Mouse (Mus musculus): Measurements from ENCODE around the gene Nap1l1. TPM values are rescaled to one million over a fixed set of nuclear protein-coding genes. Genes with fewer than 3 reads are reported as not detected.
"Not testable (repeated sequence)": the region's sequence is repeated elsewhere in the genome, so short reads cannot be mapped to it uniquely, and the experiment has no call there.

The Nap1l1 gene
- polyA plus RNA-seq, 1 experiment from 2014 or later: 318 TPM

DNA sequence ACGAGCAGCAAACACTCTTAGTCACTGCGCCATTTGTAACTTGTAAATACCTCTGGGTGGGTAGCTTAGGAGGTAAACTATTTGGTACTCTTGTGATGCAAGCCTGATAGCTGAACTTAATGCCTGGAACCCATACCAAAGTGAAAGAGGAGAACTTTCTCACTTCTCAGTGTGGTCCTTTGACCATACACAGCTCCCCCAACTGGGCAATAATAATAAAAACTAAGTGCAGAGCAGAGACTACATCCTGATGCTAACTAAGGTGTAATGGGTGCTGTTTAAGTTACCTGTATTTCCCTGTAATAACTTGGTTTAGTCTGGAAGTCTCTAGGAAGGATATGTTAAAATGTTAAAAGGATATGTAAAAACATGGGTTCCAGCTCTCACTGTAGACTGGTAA is 15.8 kb downstream of the Nap1l1 start:
- H3K27ac ChIP-seq: no peak overlapping the region
- H3K36me3 ChIP-seq (ENCODE audit: poor library complexity, severe bottlenecking): peaks cover 72% of the 10 kb centered on the region
- 89% methylated on average over 2 of the region's 2 CpGs for WGBS
- no peak overlapping the region for H3K4me3 ChIP-seq
- no peaks in the 10 kb centered on the region for H3K4me1 ChIP-seq
- no peaks in the 10 kb centered on the region for H3K9me3 ChIP-seq (replicated peaks)
- H3K9ac ChIP-seq: no peak overlapping the region
- no peak overlapping the region for H3K4me2 ChIP-seq
- ATAC-seq: no peak
- no peaks in the 10 kb centered on the region for H3K27me3 ChIP-seq

DNA sequence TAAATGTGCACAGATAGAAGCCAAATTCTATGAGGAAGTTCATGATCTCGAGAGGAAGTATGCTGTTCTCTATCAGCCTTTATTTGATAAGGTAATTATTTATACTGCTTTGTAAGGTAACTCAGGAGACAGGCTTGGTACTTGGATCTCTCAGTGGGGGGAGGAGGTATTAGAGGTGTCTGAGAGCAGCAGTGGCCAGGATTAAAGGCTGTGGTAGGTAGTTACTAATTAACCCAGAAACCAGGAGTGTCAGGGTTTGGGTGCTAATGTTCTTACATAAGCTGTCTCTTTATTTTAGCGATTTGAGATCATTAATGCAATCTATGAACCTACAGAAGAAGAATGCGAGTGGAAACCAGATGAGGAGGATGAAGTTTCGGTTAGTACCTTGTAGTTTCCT is 17.1 kb downstream of the Nap1l1 start:
- not testable (repeated sequence) for H3K4me2 ChIP-seq; ATAC-seq; H3K9ac ChIP-seq; H3K4me1 ChIP-seq; H3K4me3 ChIP-seq; H3K9me3 ChIP-seq (replicated peaks); H3K27me3 ChIP-seq; H3K27ac ChIP-seq
- H3K36me3 ChIP-seq (ENCODE audit: poor library complexity, severe bottlenecking): peaks cover 72% of the 10 kb centered on the region
- 87% methylated on average over 4 of the region's 4 CpGs for WGBS

DNA sequence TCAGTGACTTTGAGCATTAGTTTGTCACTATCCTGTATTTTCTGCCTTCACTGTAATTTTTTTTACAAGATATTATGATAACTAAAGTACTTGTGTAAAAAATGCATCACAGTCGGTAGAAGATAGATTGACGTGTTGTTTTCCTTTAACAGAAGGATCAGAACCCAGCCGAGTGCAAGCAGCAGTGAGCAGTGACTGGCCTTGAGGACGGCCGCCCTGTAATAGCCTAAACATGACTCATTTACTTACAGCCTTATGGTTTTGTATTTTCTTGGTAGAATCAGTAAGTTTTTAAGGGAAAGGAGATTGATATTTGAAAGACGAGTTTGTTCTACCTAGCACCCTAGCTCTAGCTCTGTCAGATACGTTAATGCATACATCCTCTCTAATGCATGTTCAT is 22.9 kb downstream of the Nap1l1 start:
- Histone ChIP-seq H3K9me3 (replicated peaks) (no peaks in the 10 kb centered on the region), H3K4me1 (no peaks in the 10 kb centered on the region), H3K4me3 (no peak overlapping the region), H3K27ac (no peak overlapping the region), H3K27me3 (no peaks in the 10 kb centered on the region), H3K36me3 (ENCODE audit: poor library complexity, severe bottlenecking) (peaks cover 64% of the 10 kb centered on the region), H3K9ac (no peak overlapping the region), H3K4me2 (no peak overlapping the region)
- WGBS: 93% methylated on average over 7 of the region's 7 CpGs
- no peak for ATAC-seq

GRCm38 (mm10) chr10:111499892-111500291 is 26.9 kb downstream of the Nap1l1 start:
- H3K27me3 ChIP-seq: no peaks in the 10 kb centered on the region
- peaks cover 34% of the 10 kb centered on the region for H3K36me3 ChIP-seq (ENCODE audit: poor library complexity, severe bottlenecking)
- 73% methylated on average over 6 of the region's 6 CpGs for WGBS
- H3K9ac ChIP-seq: no peak overlapping the region
- no peaks in the 10 kb centered on the region for H3K4me1 ChIP-seq
- H3K9me3 ChIP-seq (replicated peaks): no peaks in the 10 kb centered on the region
- no peak overlapping the region for H3K27ac ChIP-seq
- H3K4me2 ChIP-seq: no peak overlapping the region
- H3K4me3 ChIP-seq: no peak overlapping the region
- no peak for ATAC-seq

GRCm38 (mm10) chr10:111503071-111503470 is 30.0 kb downstream of the Nap1l1 start:
- Histone ChIP-seq H3K4me2 (no peak overlapping the region), H3K4me3 (no peak overlapping the region), H3K36me3 (ENCODE audit: poor library complexity, severe bottlenecking) (peaks cover 10% of the 10 kb centered on the region), H3K9me3 (replicated peaks) (no peaks in the 10 kb centered on the region), H3K27ac (no peak overlapping the region), H3K27me3 (no peaks in the 10 kb centered on the region), H3K9ac (no peak overlapping the region), H3K4me1 (peaks cover 12% of the 10 kb centered on the region; the same call in 1 of the 2 replicates)
- ATAC-seq: no peak
- 0% methylated on average over 3 of the region's 3 CpGs for WGBS

- ATAC-seq: no peak
- H3K4me1 ChIP-seq: peaks cover 16% of the 10 kb centered on the region
- no peak overlapping the region for H3K27ac ChIP-seq
- H3K9me3 ChIP-seq (replicated peaks): no peaks in the 10 kb centered on the region
- no peak overlapping the region for H3K4me3 ChIP-seq
- no peaks in the 10 kb centered on the region for H3K27me3 ChIP-seq
- peaks cover 3% of the 10 kb centered on the region; the same call in 1 of the 2 replicates for H3K36me3 ChIP-seq (ENCODE audit: poor library complexity, severe bottlenecking)
- no peak overlapping the region for H3K9ac ChIP-seq
- 59% methylated on average over 10 of the region's 10 CpGs for WGBS
- no peak overlapping the region for H3K4me2 ChIP-seq
These were observed 30.7 kb downstream of the Nap1l1 start for GRCm38 (mm10) chr10:111503716-111504115.

DNA sequence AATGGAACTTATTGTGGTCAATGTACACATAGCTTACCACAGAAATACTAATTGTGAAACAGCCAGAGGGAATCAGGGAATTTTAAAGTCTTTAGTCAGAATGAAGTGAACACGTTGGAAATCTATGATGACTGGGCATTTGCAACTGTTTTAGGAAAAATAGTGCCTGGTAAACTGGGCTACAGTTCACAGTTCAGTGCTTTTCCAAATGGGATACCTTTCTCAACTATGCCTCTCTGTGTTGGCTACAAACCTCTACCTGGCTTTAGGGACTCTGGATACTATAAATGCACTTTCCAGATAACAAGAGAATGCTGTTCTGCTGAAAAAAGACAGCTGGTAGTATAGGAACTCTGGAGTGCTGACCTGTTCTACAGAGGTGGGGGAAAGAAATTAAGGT is 31.6 kb downstream of the Nap1l1 start:
- 71% methylated on average over 1 of the region's 1 CpGs for WGBS
- no peak for ATAC-seq
- no peaks in the 10 kb centered on the region for H3K9me3 ChIP-seq (replicated peaks)

GRCm38 (mm10) chr10:111505406-111505805 is 32.4 kb downstream of the Nap1l1 start:
- peak overlapping the region; percentile 80; the same call in 1 of the 2 replicates for H3K4me3 ChIP-seq
- H3K27ac ChIP-seq: no peak overlapping the region
- ATAC-seq: no peak
- H3K4me2 ChIP-seq: peak overlapping the region; percentile 66
- WGBS: 57% methylated on average over 7 of the region's 7 CpGs
- peaks cover 21% of the 10 kb centered on the region for H3K4me1 ChIP-seq
- H3K36me3 ChIP-seq (ENCODE audit: poor library complexity, severe bottlenecking): no peaks in the 10 kb centered on the region
- no peaks in the 10 kb centered on the region for H3K9me3 ChIP-seq (replicated peaks)
- 0 out of 2 replicates have a peak, but pooled peaks cover 2% of the 10 kb centered on the region for H3K27me3 ChIP-seq
- no peak overlapping the region for H3K9ac ChIP-seq

More for the DNA sequence above, 31.6 kb downstream of the Nap1l1 start:
- H3K36me3 ChIP-seq (ENCODE audit: poor library complexity, severe bottlenecking): no peaks in the 10 kb centered on the region
- H3K4me1 ChIP-seq: peaks cover 21% of the 10 kb centered on the region
- H3K4me3 ChIP-seq: no peak overlapping the region
- no peaks in the 10 kb centered on the region for H3K27me3 ChIP-seq
- no peak overlapping the region for H3K27ac ChIP-seq
- no peak overlapping the region for H3K4me2 ChIP-seq
- H3K9ac ChIP-seq: no peak overlapping the region

DNA sequence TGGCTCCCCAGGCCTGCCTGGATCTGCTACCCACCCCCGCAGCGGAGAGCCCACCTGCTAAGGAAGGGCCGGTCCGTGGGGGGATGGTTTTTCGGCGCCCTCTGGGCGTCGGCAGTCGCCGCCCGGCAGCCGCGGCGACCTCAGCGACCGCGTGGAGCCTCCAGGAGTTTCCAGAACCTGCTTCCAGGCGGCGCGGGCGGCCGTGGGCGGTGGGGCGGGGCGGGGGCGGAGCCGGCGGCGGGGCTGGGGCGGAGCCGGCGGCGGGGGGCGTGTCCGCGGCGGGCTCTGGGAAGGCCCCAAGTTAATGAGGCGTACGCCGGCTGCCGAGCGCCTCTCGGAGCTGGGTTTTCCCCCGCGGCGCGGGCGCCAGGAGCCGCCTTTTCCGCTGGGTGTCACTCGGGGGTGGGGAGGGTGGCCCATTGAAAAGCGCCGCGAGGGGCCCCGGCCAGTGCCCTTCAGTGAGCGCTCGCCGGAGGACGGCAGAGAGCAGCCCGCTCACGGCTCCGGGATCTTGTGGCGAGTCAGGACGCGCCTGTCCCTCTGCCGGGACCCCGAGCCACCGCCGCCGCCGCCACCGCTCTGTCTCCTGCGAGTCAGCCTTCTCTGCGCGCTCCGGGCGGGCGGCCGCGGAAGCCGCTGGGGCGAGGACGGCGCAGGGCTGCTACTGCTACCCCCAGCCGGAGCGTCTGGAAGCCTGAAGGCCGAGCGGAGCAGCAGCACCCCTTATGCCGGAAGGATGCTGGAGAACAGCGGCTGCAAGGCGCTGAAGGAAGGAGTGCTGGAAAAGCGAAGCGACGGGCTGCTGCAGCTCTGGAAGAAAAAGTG is 33.3 kb downstream of the Nap1l1 start, which contains the start of gene Phlda1:
Gene Phlda1, plus strand, starts transcription at position 186 of the 825 bp plus-strand sequence.
- peak within 1 kb of the TSS; percentile 66 for H3K4me2 ChIP-seq
- WGBS: under 1% methylated on average over 80 of the region's 94 CpGs
- 0 out of 2 replicates have a peak, but pooled peaks cover 3% of the 10 kb centered on the region for H3K27me3 ChIP-seq
- H3K9me3 ChIP-seq (replicated peaks): no peaks in the 10 kb centered on the region
- H3K36me3 ChIP-seq (ENCODE audit: poor library complexity, severe bottlenecking): no peaks in the 10 kb centered on the region
- H3K27ac ChIP-seq: peak within 1 kb of the TSS; percentile 91
- peak within 1 kb of the TSS; percentile 91 for H3K9ac ChIP-seq
- H3K4me3 ChIP-seq: peak within 1 kb of the TSS; percentile 80
- H3K4me1 ChIP-seq: peaks cover 21% of the 10 kb centered on the region
- ATAC-seq: peak; percentile 90

DNA sequence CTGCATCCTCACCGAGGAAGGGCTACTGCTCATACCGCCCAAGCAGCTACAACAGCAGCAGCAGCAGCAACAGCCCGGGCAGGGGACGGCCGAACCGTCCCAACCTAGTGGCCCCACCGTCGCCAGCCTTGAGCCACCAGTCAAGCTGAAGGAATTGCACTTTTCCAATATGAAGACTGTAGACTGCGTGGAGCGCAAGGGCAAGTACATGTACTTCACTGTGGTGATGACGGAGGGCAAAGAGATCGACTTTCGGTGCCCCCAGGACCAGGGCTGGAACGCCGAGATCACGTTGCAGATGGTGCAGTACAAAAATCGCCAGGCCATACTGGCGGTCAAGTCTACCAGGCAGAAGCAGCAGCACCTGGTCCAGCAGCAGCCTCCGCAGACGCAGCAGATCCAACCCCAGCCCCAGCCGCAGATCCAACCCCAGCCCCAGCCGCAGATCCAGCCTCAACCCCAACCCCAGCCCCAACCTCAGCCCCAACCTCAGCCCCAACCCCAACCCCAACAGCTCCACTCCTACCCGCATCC is 34.0 kb downstream of the Nap1l1 start:
- ATAC-seq: peak; percentile 44
- WGBS: under 1% methylated on average over 22 of the region's 23 CpGs
- H3K9ac ChIP-seq: peak overlapping the region; percentile 91

DNA sequence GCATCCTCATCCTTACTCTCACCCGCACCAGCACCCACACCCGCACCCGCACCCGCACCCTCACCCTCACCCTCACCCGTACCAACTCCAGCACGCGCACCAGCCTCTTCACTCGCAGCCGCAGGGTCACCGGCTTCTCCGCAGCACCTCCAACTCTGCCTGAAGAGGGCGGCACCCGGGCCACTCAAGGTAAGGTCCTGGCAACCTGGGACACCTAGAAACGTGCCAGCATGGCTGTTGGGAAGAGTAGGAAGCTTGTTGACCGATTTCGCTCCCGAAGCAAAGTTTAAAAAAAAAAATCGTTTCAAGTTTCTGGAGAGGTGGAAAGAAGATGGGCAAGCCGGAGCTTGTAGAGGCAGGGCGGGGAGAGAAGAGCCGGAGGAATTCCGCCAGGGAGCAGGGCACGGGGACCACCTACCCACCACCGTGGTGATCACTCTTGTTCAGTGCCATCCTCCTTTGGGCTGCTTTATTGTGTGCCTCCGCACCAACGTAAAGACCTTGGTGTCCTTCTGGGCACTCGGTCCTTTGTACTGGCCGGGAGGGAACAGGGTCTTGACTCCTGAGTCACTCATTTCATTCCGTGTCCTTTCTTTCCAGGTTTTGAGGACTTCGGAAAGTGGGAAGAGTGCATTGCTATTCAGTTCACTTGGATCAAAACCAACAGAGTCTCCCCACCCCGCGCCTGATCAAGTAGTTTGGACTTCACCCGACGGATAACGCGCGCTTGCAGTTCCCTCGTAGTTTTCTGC is 34.6 kb downstream of the Nap1l1 start:
- Histone ChIP-seq H3K4me3 (peak overlapping the region; percentile 80), H3K4me1 (peaks cover 21% of the 10 kb centered on the region), H3K9me3 (replicated peaks) (no peaks in the 10 kb centered on the region), H3K4me2 (peak overlapping the region; percentile 66), H3K27me3 (peaks cover 3% of the 10 kb centered on the region; the same call in 1 of the 2 replicates), H3K27ac (peak overlapping the region; percentile 91), H3K36me3 (ENCODE audit: poor library complexity, severe bottlenecking) (no peaks in the 10 kb centered on the region), H3K9ac (peak overlapping the region; percentile 91)
- ATAC-seq: peak; percentile 29
- WGBS: under 1% methylated on average over 37 of the region's 38 CpGs

More for the DNA sequence above, 34.0 kb downstream of the Nap1l1 start:
- H3K36me3 ChIP-seq (ENCODE audit: poor library complexity, severe bottlenecking): no peaks in the 10 kb centered on the region
- no peaks in the 10 kb centered on the region for H3K9me3 ChIP-seq (replicated peaks)
- H3K27me3 ChIP-seq: peaks cover 3% of the 10 kb centered on the region; the same call in 1 of the 2 replicates
- H3K27ac ChIP-seq: peak overlapping the region; percentile 91
- peak overlapping the region; percentile 66 for H3K4me2 ChIP-seq
- H3K4me3 ChIP-seq: peak overlapping the region; percentile 80
- peaks cover 21% of the 10 kb centered on the region for H3K4me1 ChIP-seq

Measured in forebrain, embryonic 13.5 days (tissue).